Mouse (Mus musculus): ENCODE results near the gene Gpr132.
A peak's percentile ranks its signal among the peaks of the same experiment; 100 is the strongest.

Gene Gpr132

GRCm38 (mm10) chr12:112868178-112869087 is at the start of gene Gpr132:
Gene Gpr132, minus strand, starts transcription at chr12:112868228.
- DNase-seq (ENCODE audit: low spot score), result no peak

GRCm38 (mm10) chr12:112917486-112917885 is 49.5 kb upstream of the Gpr132 start:
- no peak for DNase-seq (ENCODE audit: low spot score)

GRCm38 (mm10) chr12:112916698-112917400 is 48.8 kb upstream of the Gpr132 start:
- no peak for DNase-seq (ENCODE audit: low spot score)

- DNase-seq (ENCODE audit: low spot score), result no peak
Measured at GRCm38 (mm10) chr12:112915587-112915986, 47.6 kb upstream of the Gpr132 start.

- no peak for DNase-seq (ENCODE audit: low spot score)
Measured at GRCm38 (mm10) chr12:112914527-112914926, 46.5 kb upstream of the Gpr132 start.

GRCm38 (mm10) chr12:112912951-112913745 is 45.1 kb upstream of the Gpr132 start:
- DNase-seq (ENCODE audit: low spot score), result no peak

GRCm38 (mm10) chr12:112911701-112912100 is 43.7 kb upstream of the Gpr132 start:
- DNase-seq (ENCODE audit: low spot score), result no peak

GRCm38 (mm10) chr12:112908991-112909390 is 41.0 kb upstream of the Gpr132 start:
- DNase-seq (ENCODE audit: low spot score), result no peak

GRCm38 (mm10) chr12:112905001-112905400 is 37.0 kb upstream of the Gpr132 start:
- no peak for DNase-seq (ENCODE audit: low spot score)

- no peak for DNase-seq (ENCODE audit: low spot score)
Measured at GRCm38 (mm10) chr12:112903941-112904340, 35.9 kb upstream of the Gpr132 start.

- peak; percentile 47 for DNase-seq (ENCODE audit: low spot score)
Measured at GRCm38 (mm10) chr12:112900641-112901040, 32.6 kb upstream of the Gpr132 start.

GRCm38 (mm10) chr12:112898960-112899359 is 30.9 kb upstream of the Gpr132 start:
- DNase-seq (ENCODE audit: low spot score), result no peak

- DNase-seq (ENCODE audit: low spot score), result no peak
Measured at GRCm38 (mm10) chr12:112898351-112898750, 30.3 kb upstream of the Gpr132 start.

- no peak for DNase-seq (ENCODE audit: low spot score)
Measured at GRCm38 (mm10) chr12:112897522-112898212, 29.6 kb upstream of the Gpr132 start.

GRCm38 (mm10) chr12:112894969-112895368 is 26.9 kb upstream of the Gpr132 start:
- DNase-seq (ENCODE audit: low spot score), result no peak

- no peak for DNase-seq (ENCODE audit: low spot score)
Measured at GRCm38 (mm10) chr12:112894303-112894884, 26.4 kb upstream of the Gpr132 start.

- no peak for DNase-seq (ENCODE audit: low spot score)
Measured at GRCm38 (mm10) chr12:112885465-112885864, 17.4 kb upstream of the Gpr132 start.

- DNase-seq (ENCODE audit: low spot score), result no peak
Measured at GRCm38 (mm10) chr12:112881301-112881815, 13.3 kb upstream of the Gpr132 start.

GRCm38 (mm10) chr12:112880661-112881060 is 12.6 kb upstream of the Gpr132 start:
- no peak for DNase-seq (ENCODE audit: low spot score)

- no peak for DNase-seq (ENCODE audit: low spot score)
Measured at GRCm38 (mm10) chr12:112879731-112880130, 11.7 kb upstream of the Gpr132 start.

- no peak for DNase-seq (ENCODE audit: low spot score)
Measured at GRCm38 (mm10) chr12:112877607-112878020, 9.6 kb upstream of the Gpr132 start.
